Mouse (Mus musculus) mouse trophoblast stem cell (cell line): Measurements from ENCODE around the gene Gm10376.
"Not testable (repeated sequence)": the region's sequence is repeated elsewhere in the genome, so short reads cannot be mapped to it uniquely, and the experiment has no call there.

Experiments used
- in situ Hi-C, 2 experiments: fragments of 300-500 bp; cut with MseI, MboI; formaldehyde crosslinking; loops; 2 replicates in 1 of 2; 3 replicates in 1 of 2; pipeline ENCODE4 v1.15.1; 2025

Gm10376 gene

GRCm38 (mm10) chr14:43015528-43015927 is at the start of gene Gm10376:
Gene Gm10376 (minus strand): TSS chr14:43015628.
- in situ Hi-C loops = not testable (repeated sequence)

GRCm38 (mm10) chr14:43060179-43060578 is 44.8 kb upstream of the Gm10376 start:
- in situ Hi-C loops = not testable (repeated sequence)

- in situ Hi-C loops = not testable (repeated sequence)
These were observed 42.6 kb upstream of the Gm10376 start for GRCm38 (mm10) chr14:43058063-43058462.

- in situ Hi-C loops = not testable (repeated sequence)
These were observed 21.9 kb downstream of the Gm10376 start, which contains the start of gene Gm8082 for GRCm38 (mm10) chr14:42993524-42993923. Gene Gm8082 (minus strand): TSS chr14:42993624.
